Mouse (Mus musculus): ENCODE measurements around the gene Enho.

DNA sequence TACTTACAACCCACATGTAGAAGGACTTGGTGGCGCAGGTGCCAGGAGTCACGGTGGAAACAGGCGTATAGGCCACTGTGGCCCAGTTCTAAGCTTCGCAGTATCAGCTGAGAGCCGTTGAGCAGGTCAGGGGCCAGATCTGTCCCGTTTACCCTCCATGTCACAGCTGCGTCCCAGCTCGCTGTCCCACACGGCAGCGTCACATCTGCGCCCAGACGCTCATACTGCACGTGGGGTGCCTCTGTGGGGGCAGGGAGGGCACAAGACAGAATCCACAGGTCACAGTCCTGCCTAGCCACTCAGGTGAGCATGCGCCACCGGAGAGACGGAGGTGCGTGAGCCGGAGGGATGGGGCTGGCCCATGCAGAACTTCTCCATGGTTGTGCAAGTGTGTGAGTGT is 30.7 kb upstream of the Enho start:
- TF ChIP-seq CTCF (IDR thresholded peaks at IDR 0.05; ENCODE audit: low read depth) (no peak), EP300 (IDR thresholded peaks at IDR 0.05; ENCODE audit: low read depth) (no peak)

Data from liver, postnatal 0 days (tissue).